Comparison of ENCODE assay signal across 31 mouse cellular contexts in the genomic region with DNA sequence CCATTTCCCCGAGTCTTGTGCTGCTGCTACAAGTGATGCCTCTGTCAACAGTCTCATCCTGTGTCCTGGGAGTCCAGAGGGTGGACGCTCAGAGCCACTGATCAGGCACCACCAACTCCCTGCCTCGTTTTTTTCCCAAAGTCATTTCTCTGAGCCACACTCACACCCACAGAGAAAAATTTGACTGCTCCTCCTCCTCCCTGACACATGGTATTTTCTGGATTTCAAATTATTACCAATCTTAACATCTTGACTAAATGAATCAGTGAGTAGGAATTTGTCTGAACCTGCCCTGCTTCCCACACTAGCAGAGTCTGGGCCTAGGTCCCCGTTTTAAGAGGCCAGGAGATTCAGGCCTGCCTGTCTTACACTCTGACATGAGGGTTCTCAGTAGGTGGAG. TPM values are rescaled to one million over a fixed set of nuclear protein-coding genes. Genes with fewer than 3 reads are reported as not detected.
"Had no signal": no experiment of that assay in that cellular context is flagged by ENCODE, and none has a peak within 500 bp of the region (broad histone marks: within the 10 kb centered on the region; RNA-seq: fewer than 3 reads in every experiment).

No protein-coding gene starts in this region.

- H3K27me3 ChIP-seq: hindbrain, embryonic 15.5 days; limb, embryonic 15.5 days had no signal

- DNase-seq: gastrocnemius, postnatal 10 days; gastrocnemius, postnatal 36 days; heart, adult 11 months; heart, adult 2 months; heart, postnatal 10 days; kidney, adult 11 months; kidney, adult 2 months; kidney, adult 9 months; kidney, postnatal 14 days; kidney, postnatal 36 days; layer of hippocampus, postnatal 36 days; liver, embryonic 13.5 days; liver, postnatal 0 days had no signal

- H3K9me3 ChIP-seq: heart, embryonic 12.5 days; hindbrain, embryonic 13.5 days; hindbrain, embryonic 15.5 days; kidney, embryonic 15.5 days; limb, embryonic 13.5 days; limb, embryonic 15.5 days; liver, embryonic 13.5 days; liver, embryonic 15.5 days had no signal

- ATAC-seq: hindbrain, postnatal 0 days; intestine, embryonic 16.5 days; liver, postnatal 0 days had no signal

- H3K27ac ChIP-seq: heart, adult 2 months; hindbrain, embryonic 13.5 days; hindbrain, embryonic 15.5 days; hindbrain, postnatal 0 days; kidney, embryonic 15.5 days; kidney, postnatal 0 days; limb, embryonic 13.5 days; limb, embryonic 15.5 days; liver, embryonic 13.5 days; liver, embryonic 15.5 days had no signal

- H3K9ac ChIP-seq: heart, embryonic 12.5 days; hindbrain, embryonic 13.5 days; hindbrain, embryonic 15.5 days; kidney, embryonic 15.5 days; limb, embryonic 13.5 days; limb, embryonic 15.5 days; liver, embryonic 13.5 days; liver, embryonic 15.5 days; liver, postnatal 0 days had no signal

- H3K4me2 ChIP-seq: heart, embryonic 12.5 days; hindbrain, embryonic 13.5 days; hindbrain, embryonic 15.5 days; kidney, embryonic 15.5 days; limb, embryonic 13.5 days; limb, embryonic 15.5 days; liver, embryonic 13.5 days; liver, embryonic 15.5 days had no signal

- H3K4me3 ChIP-seq: heart, adult 2 months; heart, embryonic 12.5 days; hindbrain, embryonic 13.5 days; hindbrain, embryonic 15.5 days; kidney, embryonic 15.5 days; left cerebral cortex, adult 2 months; limb, embryonic 13.5 days; limb, embryonic 15.5 days; liver, embryonic 13.5 days; liver, embryonic 15.5 days had no signal

- H3K36me3 ChIP-seq: heart, embryonic 12.5 days; hindbrain, embryonic 13.5 days; hindbrain, embryonic 15.5 days; kidney, embryonic 15.5 days; limb, embryonic 13.5 days; limb, embryonic 15.5 days; liver, embryonic 13.5 days; liver, embryonic 15.5 days had no signal

RNA-seq across cellular contexts. Expression of gene Mybph, which starts 1.2 kb away (rescaled TPM):
- total RNA-seq: heart, adult 2 months; heart, postnatal 25 days; hematopoietic stem cell, adult 5-6 weeks; hindbrain, postnatal 0 days; layer of hippocampus, adult 18-20 months; layer of hippocampus, postnatal 10 days; left cerebral cortex, postnatal 14 days; liver, adult 2 months had no signal
- polyA plus RNA-seq: intestine, embryonic 14.5 days; liver, adult 2 months; liver, postnatal 0 days had no signal
